Mouse (Mus musculus): ENCODE results near the gene Lancl3. TPM values are rescaled to one million over a fixed set of nuclear protein-coding genes. Genes with fewer than 3 reads are reported as not detected.
"Not testable (repeated sequence)": the region's sequence is repeated elsewhere in the genome, so short reads cannot be mapped to it uniquely, and the experiment has no call there.

Gene Lancl3
- polyA plus RNA-seq, 1 experiment from 2014 or later, result 1.2 TPM

- H3K4me2 ChIP-seq (replicated peaks), result peak within 1 kb of the TSS; percentile 58
- H3K9me3 ChIP-seq, result no peaks in the 10 kb centered on the region
- ATAC-seq (ENCODE audit: low FRiP score, low read depth), result peak; percentile 88
- H3K4me1 ChIP-seq, result no peaks in the 10 kb centered on the region
- H3K9ac ChIP-seq, result peak within 1 kb of the TSS; percentile 49
- no peaks in the 10 kb centered on the region for H3K36me3 ChIP-seq
- peak within 1 kb of the TSS; percentile 56 for H3K4me3 ChIP-seq
- 7% methylated on average over 79 of the region's 94 CpGs for WGBS
- no peak within 1 kb of the TSS for H3K27ac ChIP-seq
- H3K27me3 ChIP-seq (replicated peaks), result no peaks in the 10 kb centered on the region
These were observed 73.0 kb downstream of the Lancl3 start, which contains the start of gene Xk for GRCm38 (mm10) chrX:9272460-9273361. Gene Xk (plus strand): TSS chrX:9272756.

- 64% methylated on average over 12 of the region's 12 CpGs for WGBS
- Histone ChIP-seq H3K9ac (no peak overlapping the region), H3K36me3 (no peaks in the 10 kb centered on the region), H3K27ac (no peak overlapping the region), H3K4me3 (peak overlapping the region; percentile 56), H3K4me2 (replicated peaks) (peak overlapping the region; percentile 58), H3K4me1 (no peaks in the 10 kb centered on the region), H3K27me3 (replicated peaks) (no peaks in the 10 kb centered on the region), H3K9me3 (no peaks in the 10 kb centered on the region)
- no peak for ATAC-seq (ENCODE audit: low FRiP score, low read depth)
These were observed 73.8 kb downstream of the Lancl3 start for GRCm38 (mm10) chrX:9273377-9274002.

DNA sequence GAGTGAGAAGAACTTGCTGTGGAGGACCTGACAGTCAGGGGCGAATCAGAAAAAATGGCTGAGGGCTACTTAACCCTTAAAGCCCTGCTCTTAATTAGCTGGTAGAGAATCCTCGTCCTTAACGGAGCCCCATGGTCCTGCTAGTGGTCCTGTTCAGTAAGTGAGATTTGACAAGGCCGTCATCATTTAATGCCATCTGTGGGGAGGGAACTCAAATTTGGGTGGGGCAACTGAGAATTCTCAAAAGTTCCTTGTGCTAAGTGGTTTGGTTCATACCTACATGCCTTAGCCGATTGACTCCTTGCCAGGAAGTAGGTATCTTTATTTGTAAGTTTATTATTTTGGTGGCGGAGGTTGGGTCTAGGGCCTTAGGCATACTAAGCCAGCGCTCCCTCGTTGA is 74.6 kb downstream of the Lancl3 start:
- Histone ChIP-seq H3K4me2 (replicated peaks) (no peak overlapping the region), H3K4me3 (no peak overlapping the region), H3K4me1 (no peaks in the 10 kb centered on the region), H3K9ac (no peak overlapping the region), H3K9me3 (no peaks in the 10 kb centered on the region), H3K27ac (no peak overlapping the region), H3K27me3 (replicated peaks) (no peaks in the 10 kb centered on the region), H3K36me3 (no peaks in the 10 kb centered on the region)
- ATAC-seq (ENCODE audit: low FRiP score, low read depth), result no peak
- 86% methylated on average over 8 of the region's 8 CpGs for WGBS

DNA sequence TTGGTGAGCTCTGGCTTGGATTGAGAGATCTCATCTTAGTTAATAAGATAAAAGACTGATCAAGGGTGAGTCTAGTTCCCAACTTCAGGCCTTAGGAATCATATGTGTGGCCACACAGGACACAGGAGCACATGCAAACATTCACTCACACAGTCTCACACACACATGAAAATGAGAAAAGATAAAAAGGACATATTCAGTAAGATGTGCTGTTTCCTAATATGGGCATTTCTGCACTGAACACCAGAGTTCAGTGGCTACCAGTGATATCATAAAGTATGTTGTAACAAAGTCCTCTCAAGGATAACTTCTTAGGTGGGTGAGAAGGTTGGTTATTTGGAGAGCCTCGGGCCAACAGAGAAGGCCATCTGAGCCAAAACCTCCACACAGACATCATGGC is 83.8 kb downstream of the Lancl3 start, which contains the start of gene H2al1m:
Gene H2al1m, plus strand, starts transcription at position 301 of the 400 bp plus-strand sequence.
- H3K4me1 ChIP-seq; H3K27ac ChIP-seq; H3K36me3 ChIP-seq; H3K9me3 ChIP-seq; H3K4me3 ChIP-seq; H3K27me3 ChIP-seq (replicated peaks); H3K4me2 ChIP-seq (replicated peaks); H3K9ac ChIP-seq; ATAC-seq (ENCODE audit: low FRiP score, low read depth): not testable (repeated sequence)
- no CpG with 5 or more reads among the region's 1 CpGs for WGBS

DNA sequence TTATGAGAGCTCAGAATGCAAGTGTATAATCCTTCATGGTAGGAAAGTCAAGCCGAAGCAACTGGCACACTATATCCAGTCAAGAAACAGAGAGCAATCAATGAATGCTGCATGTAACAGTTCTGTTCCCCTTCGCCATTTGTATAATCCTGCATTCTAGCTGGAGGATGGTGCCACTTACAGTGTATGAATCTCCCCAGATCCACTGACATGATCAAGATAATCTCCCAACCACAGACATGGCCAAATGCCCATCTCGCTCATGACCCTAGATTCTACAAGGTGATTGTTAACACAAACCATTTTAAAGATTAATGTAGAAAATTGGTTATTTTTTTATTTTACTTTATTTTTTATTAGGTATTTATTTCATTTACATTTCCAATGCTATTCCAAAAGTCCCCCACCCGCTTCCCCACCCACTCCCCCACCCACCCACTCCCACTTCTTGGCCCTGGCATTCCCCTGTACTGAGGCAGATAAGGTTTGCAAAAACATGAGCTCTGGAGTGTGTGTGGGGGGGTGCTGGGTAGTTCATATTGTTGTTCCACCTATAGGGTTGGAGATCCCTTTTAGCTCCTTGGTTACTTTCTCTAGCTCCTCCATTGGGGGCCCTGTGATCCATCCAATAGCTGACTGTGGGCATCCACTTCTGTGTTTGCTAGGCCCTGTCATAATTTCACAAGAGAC is 93.6 kb downstream of the Lancl3 start:
- WGBS, result 90% methylated on average over 4 of the region's 4 CpGs
- not testable (repeated sequence) for H3K27me3 ChIP-seq (replicated peaks); H3K4me3 ChIP-seq; H3K9me3 ChIP-seq; H3K27ac ChIP-seq; H3K36me3 ChIP-seq; ATAC-seq (ENCODE audit: low FRiP score, low read depth); H3K4me1 ChIP-seq; H3K4me2 ChIP-seq (replicated peaks); H3K9ac ChIP-seq

GRCm38 (mm10) chrX:9298413-9298864 is 98.7 kb downstream of the Lancl3 start:
- no peaks in the 10 kb centered on the region for H3K27me3 ChIP-seq (replicated peaks)
- H3K9me3 ChIP-seq, result no peaks in the 10 kb centered on the region
- WGBS, result 80% methylated on average over 5 of the region's 5 CpGs

DNA sequence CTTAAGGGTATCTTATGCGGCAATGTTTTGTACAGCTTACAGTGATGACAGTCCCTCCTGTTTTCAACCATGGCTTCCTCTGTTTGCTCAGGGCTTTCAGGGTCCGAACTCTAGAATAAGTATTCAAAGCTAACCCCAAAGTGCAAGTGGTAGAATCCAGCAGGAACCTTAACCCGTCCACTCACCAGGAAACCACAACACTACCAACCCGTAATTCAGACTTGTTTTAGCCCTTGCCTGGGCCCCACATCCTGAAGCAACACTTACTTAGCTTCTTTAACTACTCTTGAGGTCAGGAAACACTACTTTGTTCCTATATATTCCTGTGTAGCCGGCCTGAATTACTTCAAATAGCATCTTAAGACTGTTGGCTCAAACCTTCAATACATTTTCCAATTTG is 103.1 kb downstream of the Lancl3 start:
- H3K27ac ChIP-seq, result no peak overlapping the region
- WGBS, result 86% methylated on average over 5 of the region's 5 CpGs
- ATAC-seq (ENCODE audit: low FRiP score, low read depth), result no peak
- no peaks in the 10 kb centered on the region for H3K4me1 ChIP-seq
- no peaks in the 10 kb centered on the region for H3K36me3 ChIP-seq
- no peak overlapping the region for H3K4me2 ChIP-seq (replicated peaks)
- H3K9me3 ChIP-seq, result no peaks in the 10 kb centered on the region
- H3K27me3 ChIP-seq (replicated peaks), result no peaks in the 10 kb centered on the region
- H3K4me3 ChIP-seq, result no peak overlapping the region
- no peak overlapping the region for H3K9ac ChIP-seq

More at GRCm38 (mm10) chrX:9298413-9298864, 98.7 kb downstream of the Lancl3 start:
- H3K36me3 ChIP-seq, result no peaks in the 10 kb centered on the region
- no peak overlapping the region for H3K4me3 ChIP-seq
- no peaks in the 10 kb centered on the region for H3K4me1 ChIP-seq
- H3K4me2 ChIP-seq (replicated peaks), result no peak overlapping the region
- ATAC-seq (ENCODE audit: low FRiP score, low read depth), result no peak
- no peak overlapping the region for H3K27ac ChIP-seq
- H3K9ac ChIP-seq, result no peak overlapping the region

GRCm38 (mm10) chrX:9303455-9303854 is 103.8 kb downstream of the Lancl3 start:
- Histone ChIP-seq H3K27ac (no peak overlapping the region), H3K9me3 (no peaks in the 10 kb centered on the region), H3K27me3 (replicated peaks) (no peaks in the 10 kb centered on the region), H3K4me1 (no peaks in the 10 kb centered on the region), H3K9ac (no peak overlapping the region), H3K4me3 (no peak overlapping the region), H3K36me3 (no peaks in the 10 kb centered on the region), H3K4me2 (replicated peaks) (no peak overlapping the region)
- 80% methylated on average over 1 of the region's 1 CpGs for WGBS
- no peak for ATAC-seq (ENCODE audit: low FRiP score, low read depth)

DNA sequence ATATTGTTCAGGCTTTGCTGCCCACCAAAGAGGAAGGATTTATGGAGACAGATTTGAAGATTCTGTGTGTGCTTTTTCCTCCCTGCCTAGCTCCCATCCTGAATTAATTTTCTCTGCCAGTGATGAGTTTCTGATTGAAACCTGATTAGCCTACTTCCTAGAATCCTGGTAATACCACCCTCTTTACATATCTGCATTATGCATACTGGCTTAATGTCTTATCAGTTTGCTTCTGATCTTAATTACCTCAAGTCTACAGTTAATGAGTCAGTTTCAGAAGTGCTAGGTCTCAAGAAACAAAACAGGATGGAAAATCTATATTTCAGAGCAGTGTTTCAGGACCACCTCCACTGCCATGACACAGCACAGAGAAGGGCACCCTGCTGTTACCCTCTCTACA is 116.8 kb downstream of the Lancl3 start:
- not testable (repeated sequence) for H3K9me3 ChIP-seq; H3K36me3 ChIP-seq; H3K4me3 ChIP-seq; H3K4me1 ChIP-seq; H3K4me2 ChIP-seq (replicated peaks); H3K27ac ChIP-seq; ATAC-seq (ENCODE audit: low FRiP score, low read depth); H3K27me3 ChIP-seq (replicated peaks); H3K9ac ChIP-seq

Other genes starting within 250 kb of the Lancl3 start
- not detected in 2 replicates for gene Fthl17b, start 236.9 kb upstream of the Lancl3 start, polyA plus RNA-seq (2016; fragmentation: Nextera tagmentation; extraction: Ambion mirVana)
- not detected in 2 replicates for gene Fthl17c, start 223.3 kb upstream of the Lancl3 start, polyA plus RNA-seq (2016; fragmentation: Nextera tagmentation; extraction: Ambion mirVana)
- not detected in 2 replicates for gene Fthl17d, start 213.1 kb upstream of the Lancl3 start, polyA plus RNA-seq (2016; fragmentation: Nextera tagmentation; extraction: Ambion mirVana)
- gene Fthl17e, start 166.4 kb upstream of the Lancl3 start, polyA plus RNA-seq (2016; fragmentation: Nextera tagmentation; extraction: Ambion mirVana), result not detected in 2 replicates
- not detected in 2 replicates for gene Fthl17f, start 136.9 kb upstream of the Lancl3 start, polyA plus RNA-seq (2016; fragmentation: Nextera tagmentation; extraction: Ambion mirVana)
- not detected in 2 replicates for gene 4930402K13Rik, start 95.3 kb upstream of the Lancl3 start, polyA plus RNA-seq (2016; fragmentation: Nextera tagmentation; extraction: Ambion mirVana)
- 0.28 TPM in 1 of 2 replicates, not detected in the other for gene Gm14862, start 57.0 kb downstream of the Lancl3 start, polyA plus RNA-seq (2016; fragmentation: Nextera tagmentation; extraction: Ambion mirVana)
- gene Xk, start 72.9 kb downstream of the Lancl3 start, polyA plus RNA-seq (2016; fragmentation: Nextera tagmentation; extraction: Ambion mirVana), result 2.6 and 3.2 TPM in 2 replicates
- gene H2al1m, start 83.9 kb downstream of the Lancl3 start, polyA plus RNA-seq (2016; fragmentation: Nextera tagmentation; extraction: Ambion mirVana), result 0.53 TPM in 1 of 2 replicates, not detected in the other
- not detected in 2 replicates for gene H2al1k, start 150.7 kb downstream of the Lancl3 start, polyA plus RNA-seq (2016; fragmentation: Nextera tagmentation; extraction: Ambion mirVana)